Mouse (Mus musculus): ENCODE measurements around the gene Tespa1.
A peak's percentile ranks its signal among the peaks of the same experiment; 100 is the strongest.
"Not testable (repeated sequence)": the region's sequence is repeated elsewhere in the genome, so short reads cannot be mapped to it uniquely, and the experiment has no call there.

Tespa1 gene

DNA sequence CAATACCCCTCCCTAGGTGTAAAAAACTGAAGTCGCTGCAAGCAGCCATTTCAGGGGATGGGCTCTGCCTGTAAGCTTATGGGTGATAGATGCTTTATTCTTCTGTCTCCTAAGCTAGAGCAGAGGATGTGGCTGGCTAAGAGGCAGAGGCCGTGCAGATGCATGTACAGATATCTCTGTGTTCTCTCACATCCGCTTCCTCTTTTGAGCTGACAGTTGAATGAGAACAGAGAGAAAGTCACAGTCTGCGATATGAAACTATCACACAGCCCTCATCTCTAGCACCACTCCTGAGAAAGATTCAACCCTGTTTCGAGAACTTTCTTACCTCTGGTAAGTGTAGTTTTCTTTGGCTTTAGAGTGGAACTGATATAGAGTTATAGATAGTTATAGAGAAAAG is at the start of gene Tespa1:
TSS of gene Tespa1 (plus strand) at position 234 of the 400 bp plus-strand sequence.
- DNase-seq = peak; percentile 66

DNA sequence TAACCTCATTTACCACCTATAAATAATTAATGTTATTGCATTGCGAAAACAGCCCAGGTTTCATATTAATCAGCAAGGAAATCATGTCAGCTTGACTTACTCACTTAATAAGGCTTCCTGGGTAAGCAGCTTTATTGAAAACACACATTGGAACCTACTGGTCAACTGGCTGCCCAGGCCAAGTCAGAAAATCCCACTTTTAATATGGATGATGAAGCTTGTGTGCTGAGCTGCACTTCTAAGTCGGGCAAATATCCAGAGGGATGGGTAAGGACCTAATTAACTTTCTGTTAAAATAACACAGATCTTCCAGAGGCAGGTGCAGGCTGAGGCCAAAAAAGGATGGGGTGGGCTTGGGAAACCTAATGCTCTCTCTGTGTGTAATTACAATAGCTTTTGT is 46.9 kb upstream of the Tespa1 start:
- DNase-seq = no peak

DNA sequence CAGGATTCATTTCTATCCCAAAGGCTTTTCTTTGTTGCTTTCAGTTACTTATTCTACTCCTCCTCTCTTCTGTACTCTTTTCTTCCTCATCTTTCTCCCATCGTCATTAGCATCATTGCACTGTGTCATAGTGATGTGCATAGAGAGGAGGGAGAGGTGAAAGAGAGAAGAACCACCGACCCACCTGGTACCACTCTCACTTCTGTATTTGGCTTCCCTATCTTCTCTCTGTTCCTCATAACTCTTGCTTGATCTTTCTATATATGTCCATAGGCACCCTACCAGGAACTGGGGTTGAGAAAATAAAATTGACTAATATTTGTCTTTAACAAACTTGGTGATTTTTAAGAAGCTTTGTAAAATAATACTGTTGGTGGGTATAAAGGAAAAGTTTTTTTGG is 46.2 kb upstream of the Tespa1 start:
- DNase-seq = no peak

DNA sequence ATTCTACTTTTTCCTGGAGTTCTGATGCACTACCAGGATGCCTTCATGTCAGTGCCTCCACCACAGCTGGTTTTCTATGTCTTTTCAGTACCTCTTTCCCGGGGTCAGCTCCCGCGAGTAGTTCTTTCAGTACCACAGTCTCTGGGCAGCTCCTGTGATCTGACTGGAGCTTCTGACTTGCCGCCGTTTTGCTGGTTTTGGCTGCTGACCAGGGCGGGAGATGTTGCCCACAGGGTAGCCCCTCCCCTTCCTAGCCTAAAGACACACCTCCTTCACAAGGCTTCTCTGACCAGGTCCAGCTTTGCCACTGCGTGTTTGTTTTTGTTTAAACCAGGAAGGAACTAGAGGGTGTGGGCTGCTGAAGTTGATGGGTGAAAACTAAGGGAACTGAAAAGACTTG is 42.6 kb upstream of the Tespa1 start, which contains the start of gene Neurod4:
TSS of gene Neurod4 (minus strand) at position 175 of the 400 bp plus-strand sequence.
- no peak for DNase-seq

DNA sequence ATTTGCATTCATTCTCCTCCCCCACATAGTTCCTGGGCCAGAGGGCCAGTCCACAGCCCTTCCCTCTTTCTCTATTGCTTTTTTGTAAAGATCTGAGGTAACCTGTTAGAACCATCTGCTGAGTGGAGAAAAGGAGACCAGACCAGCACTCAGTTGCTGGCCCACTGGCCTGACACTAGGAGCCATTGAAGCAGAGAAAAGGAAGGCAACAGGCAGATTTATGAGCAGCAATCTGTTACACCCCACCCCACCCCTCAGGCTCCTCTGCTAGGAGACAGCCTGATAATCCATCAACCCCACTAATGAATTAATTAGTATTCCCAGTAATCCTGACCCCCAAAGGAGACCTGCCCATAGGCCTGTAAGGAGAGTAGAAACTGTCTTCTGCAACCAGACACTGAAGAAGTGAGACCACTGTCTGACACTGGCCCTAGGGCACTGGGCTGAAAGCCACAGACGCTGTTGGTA is 40.7 kb upstream of the Tespa1 start:
- DNase-seq = no peak

DNA sequence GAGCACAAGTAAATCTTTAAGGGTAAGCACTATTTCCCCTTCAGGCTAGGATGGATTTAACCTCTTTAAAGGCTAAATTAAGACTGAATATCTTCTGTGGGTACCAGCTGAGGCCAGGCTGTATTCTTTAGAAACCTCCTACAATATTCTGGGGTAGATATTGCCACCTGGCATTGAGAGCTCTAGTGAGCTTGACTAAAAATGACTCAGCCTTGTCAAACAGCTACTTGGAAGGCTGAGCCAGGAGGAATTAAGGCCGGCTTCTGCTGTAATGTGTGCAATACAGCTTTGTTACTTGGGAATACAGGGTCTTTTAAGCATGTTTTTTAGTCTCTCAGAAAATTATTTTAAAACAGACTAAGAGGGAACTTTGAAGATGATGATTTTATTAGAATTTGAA is 35.5 kb upstream of the Tespa1 start:
- no peak for DNase-seq

DNA sequence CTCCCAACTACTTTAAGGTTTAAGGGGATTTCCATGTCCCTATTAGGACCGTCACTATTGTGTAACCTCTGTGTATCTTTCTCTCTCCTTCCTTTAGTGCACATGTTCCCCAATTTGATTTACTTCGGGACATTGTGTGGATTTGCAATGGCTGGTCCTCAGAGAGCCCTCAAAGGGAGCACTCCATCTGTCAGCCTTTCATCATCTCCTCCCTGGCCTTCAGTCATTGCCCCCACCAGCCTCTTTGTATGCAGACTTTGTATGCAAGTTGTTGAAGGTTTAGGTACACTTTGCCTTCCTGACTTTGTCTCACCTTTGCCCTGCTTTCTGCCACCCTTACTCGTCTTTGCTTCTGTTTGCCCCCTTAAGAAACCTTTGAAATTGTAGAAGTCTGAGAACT is 34.7 kb upstream of the Tespa1 start:
- DNase-seq = no peak

DNA sequence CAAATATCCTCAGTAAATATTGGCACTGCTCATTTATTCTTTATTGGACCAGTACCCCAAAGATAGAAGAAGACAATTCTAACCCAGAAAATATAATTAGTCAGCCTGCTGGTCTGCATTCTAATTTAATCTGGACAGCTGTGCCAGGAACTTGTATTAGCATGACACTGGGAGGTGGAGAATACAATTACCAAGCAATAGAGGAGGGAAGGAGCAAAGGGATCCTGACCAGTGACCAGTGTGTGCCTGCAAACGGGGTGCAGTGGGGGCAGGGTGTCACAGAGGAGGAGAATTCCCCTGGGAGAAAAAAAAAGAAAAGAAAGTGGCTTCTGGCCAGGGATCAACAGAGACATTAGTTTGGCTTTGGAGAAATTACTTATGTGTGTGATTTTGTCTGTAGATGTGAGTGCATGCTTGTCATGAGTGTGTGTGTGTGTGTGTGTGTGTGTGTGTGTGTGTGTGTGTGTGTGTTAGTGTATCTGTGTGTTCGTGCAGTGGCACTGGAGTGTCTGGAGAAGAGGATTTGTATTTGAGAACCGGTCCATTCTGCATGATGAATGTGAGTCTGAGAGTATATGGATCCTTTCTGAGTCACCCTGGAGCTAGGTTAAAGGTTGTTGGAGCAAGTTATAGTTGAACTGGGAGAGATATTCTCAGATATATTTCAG is 28.8 kb upstream of the Tespa1 start:
- no peak for DNase-seq

DNA sequence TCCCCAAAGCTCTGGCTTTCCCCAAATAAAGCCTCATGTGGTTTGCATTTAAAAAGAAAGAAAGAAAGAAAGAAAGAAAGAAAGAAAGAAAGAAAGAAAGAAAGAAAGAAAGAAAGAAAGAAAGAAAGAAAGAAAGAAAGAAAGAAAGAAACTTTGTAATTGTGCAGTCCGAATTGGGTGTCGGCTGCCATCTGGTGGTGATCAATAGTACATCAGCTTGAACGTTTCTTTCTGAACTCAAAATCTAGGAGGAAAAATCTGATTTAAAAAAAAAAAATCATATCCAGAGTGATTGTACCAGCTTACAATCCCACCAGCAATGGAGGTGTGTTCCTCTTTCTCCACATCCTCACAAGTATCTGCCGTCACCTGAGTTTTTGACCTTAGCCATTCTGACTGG is 23.9 kb upstream of the Tespa1 start:
- DNase-seq = peak; percentile 45

DNA sequence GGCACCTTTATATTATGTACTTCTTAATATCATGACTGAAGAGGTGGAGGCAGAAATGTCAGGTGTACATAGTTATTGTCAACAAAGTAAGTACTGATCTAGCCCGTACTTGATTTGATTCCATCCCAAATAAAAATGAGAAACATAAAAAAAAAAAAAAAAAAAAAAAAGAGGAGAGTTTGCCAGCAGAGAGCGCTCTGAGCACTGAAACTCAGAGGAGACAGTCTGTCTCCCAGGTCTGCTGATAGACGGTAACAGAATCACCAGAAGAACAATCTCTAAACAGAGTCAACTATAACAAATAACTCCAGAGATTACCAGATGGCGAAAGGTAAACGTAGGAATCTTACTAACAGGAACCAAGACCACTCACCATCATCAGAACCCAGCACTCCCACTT is 18.5 kb upstream of the Tespa1 start:
- not testable (repeated sequence) for DNase-seq

DNA sequence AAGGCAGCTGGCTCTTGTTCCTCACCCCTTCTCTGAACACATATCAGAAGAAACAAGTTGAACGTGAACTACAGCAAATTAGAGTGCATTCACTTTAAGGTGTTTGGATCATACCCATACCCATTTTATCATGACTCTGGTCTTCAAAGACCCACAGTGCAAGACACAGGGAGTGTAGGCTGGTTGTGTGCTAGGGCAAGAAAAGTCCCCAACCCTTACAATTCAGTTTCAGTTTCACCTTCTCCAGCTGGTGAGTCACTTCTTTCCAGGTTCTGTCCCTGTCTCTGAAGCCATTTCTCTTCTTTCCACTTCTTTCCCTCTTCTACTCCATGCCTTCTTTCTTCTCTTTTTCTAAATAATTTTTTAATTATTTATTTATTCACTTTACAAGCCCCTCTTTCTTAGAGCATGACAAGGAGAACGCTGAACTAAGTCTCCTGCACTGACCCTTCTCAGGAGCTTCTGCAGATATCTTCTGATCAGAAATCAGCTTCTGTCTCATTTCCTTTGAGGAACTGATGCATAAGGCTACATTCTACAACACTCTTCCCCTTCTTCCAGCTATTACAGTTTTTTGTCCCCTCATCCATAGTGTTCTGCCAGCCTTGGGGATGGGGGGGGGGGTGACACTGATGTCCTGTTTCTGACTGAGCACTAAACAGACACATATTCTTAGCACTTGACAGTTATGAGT is 11.0 kb upstream of the Tespa1 start:
- DNase-seq = no peak

DNA sequence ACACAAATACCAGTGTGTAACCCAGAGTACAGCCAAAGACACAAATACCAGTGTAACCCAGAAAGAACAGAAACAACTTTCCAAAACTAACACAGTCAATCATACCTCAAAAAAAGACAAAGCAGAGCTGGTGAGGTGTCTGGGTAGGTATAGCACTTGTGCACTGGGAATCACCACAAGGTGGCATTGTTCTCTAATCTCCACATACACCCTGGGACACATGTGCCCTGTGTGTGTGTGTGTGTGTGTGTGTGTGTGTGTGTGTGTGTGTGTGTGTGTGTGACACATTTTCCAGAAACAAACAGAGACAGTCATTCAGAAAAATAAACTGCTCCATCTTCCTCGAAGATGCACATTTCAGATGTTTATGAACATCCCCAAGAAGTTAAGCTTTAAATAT is 9.1 kb upstream of the Tespa1 start:
- peak; percentile 72 for DNase-seq

DNA sequence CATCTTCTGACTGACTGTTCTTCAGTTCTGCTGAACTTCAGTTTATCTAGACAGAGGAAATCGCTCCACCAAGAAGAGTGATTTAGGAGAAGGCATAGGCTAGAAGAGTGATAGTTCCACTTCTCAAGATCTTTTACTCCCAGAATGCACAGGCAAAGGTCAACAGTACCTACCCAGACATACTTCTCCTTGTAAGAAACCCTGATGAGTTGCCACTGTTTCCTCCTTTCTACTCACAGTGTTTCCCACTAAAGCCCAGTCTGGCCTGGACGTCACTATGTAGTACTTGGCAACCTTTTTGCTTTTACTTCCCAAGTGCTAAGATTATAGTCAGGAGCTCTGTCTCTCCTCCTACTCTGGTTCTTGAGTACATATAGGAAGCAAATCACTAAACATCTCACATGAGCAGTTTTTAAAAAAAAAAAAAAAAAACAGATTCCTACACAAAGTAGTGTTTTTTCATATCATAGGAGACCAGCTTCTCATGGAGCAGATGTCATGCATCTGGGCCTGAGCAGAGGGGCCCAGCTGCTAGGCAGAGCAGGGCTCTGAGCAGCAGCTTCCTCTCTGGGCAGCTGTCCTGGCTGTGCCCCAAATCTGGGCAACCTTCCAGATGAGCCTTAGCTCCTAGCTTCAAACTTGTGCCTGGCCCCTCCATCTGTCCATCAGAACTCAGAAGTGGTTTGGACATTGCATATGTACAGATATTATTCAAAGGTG is 8.4 kb upstream of the Tespa1 start:
- DNase-seq = no peak

DNA sequence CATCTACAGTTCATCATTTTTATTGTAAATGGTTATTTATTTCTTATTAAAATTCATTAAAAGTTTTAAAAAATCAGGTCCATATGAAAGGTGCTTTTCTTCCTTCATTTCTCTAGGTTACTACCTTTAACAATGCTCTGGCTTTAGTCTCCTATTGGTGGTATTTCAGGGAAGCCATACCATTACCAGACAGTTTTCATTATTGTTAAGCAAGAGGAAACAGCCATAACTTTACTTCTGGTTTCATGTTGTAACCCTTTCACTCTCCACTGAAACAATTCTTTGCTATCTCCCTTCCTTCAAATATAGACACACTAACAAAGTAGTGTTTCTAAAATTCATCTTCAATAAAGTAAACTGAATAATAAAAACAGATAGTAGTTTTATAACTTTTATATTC is 6.8 kb upstream of the Tespa1 start:
- no peak for DNase-seq

DNA sequence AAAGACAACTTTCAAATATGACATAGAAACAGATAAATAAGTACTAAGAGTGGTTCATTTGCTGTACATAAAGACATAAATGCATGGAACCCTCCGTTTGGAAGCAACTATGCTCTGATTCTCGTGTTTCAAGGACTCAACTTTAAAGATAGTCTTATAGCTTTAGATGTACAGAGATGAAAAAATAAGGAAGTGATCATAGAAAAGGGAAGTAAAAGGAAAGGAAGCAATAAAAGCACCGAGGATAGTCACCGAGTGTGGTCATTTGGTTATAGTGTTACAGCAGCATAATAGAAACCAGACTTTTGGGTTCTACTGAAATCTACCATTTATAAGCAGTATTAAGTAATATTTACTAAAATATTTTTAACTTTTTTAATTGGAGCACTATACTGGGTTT is 4.0 kb upstream of the Tespa1 start:
- no peak for DNase-seq

DNA sequence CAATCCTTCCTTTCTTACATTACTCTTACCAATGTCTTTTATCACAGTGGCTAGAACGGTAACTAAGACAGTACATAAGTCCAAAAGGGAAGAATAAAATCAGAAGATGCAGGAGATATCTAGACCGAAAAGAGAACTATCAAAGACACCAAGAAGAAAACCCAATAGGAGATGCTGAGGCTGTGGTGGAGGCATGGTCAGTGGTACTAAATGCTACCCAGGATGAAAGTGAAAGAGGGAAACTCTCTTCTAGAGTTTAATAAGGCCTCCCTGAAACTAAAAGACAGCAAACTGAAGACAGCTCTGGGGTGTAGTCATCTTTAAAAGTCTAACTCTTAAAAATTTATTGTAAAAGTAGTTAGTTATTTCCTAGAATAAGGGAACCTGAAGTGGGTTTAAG is 2.0 kb upstream of the Tespa1 start:
- DNase-seq = no peak

DNA sequence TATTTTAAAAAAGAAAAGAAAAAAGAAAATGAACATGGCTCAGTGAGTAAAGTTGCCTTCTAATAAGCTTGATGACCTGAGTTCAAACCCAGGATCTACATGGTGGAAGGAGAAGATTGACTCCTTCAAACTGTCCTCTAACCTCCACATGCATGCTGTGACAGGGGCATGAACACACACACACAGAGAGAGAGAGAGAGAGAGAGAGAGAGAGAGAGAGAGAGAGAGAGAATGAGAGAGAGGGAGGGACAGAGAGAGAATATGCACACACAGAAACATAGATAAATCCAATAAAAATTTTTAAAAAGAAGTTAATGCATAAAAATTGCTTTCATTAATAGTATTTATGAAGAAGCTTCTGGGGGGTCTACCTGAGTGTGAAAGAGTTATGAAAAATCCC is 608 bp upstream of the Tespa1 start:
- no peak for DNase-seq

DNA sequence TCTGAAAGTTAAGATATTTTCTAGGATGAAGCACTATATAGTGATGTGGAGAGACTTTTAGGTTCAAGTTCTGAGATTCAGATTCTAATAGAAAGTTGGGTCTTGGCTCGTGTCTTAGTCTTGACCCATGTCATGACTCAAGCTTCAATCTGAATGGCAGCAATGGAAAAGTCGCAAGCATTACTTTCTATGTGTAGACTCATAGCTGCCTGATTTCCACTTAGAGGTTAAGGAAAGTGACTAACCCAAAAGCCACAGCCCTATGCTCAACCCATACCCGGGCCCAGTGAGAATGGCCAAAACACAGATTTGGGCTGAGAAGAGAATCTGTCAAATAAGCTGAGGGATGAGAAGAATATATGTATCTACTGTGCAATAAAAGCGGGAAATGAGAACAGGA is 1.6 kb downstream of the Tespa1 start:
- no peak for DNase-seq

DNA sequence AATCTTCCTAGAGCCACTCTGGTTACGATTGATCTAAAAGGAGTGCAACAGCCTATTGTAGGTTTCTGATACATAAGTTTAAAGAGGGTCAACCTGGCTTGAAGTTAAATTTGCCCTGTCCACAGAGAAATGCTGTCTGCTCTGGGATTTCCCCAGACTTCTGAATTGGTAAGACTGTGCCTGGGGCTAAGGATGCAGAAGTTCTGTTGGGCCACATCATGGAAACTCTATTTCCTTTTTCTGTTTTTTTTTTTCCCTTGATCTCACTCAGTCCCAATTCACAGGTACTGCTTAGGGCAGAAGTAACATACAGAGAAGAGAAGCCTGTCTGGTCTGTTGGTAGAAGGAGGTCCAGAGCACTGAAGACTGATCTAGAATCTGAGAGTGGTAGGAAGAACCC is 8.0 kb downstream of the Tespa1 start:
- no peak for DNase-seq

DNA sequence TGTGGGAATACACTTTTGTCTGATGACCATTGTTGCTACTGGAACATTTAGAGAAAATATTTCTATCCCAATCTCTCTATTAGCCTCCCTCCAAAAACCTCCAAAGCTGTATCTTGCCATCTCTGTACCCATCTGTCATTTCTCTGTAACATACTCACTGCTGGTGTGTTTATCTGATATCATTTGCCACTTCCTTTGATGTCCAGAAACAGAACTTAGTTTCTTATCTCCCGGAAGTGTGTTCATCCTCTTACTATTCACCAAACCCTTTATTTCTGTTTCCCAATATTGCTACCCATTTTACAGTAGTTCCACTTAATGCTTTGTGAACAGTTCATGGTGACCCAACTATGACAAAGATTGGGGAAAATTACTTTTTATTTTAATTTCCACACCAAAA is 13.7 kb downstream of the Tespa1 start:
- no peak for DNase-seq

DNA sequence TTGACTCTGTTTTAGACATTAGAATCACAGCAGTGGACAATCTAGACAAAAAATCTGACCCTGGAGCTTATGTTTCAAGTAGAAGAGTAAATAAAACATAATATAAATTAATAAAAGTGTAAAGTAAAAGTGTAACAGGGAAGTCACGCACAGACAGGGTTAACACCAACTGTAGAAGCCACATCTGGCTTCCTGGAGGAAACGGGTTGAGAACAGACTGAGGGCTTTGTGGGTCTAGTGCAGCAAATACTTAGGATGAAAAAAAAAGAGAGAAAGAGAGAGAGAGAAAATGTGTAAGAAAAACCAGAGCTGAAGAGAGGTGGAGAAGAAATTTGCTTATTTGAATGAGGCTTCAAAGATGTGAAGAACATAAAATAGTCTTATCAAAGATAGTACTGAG is 14.9 kb downstream of the Tespa1 start:
- DNase-seq = no peak

DNA sequence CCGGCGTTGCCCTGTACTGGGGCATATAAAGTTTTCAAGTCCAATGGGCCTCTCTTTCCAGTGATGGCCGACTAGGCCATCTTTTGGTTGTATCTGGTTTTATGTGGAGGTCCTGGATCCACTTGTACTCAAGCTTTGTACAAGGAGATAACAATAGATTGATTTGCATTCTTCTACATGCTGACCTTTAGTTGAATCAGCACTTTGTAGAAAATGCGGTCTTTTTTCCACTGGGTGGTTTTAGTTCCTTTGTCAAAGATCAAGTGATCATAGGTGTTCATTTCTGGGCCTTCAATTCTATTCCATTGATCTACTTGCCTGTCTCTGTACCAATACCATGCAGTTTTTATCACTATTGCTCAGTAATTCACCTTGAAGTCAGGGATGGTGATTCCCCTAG is 17.4 kb downstream of the Tespa1 start:
- not testable (repeated sequence) for DNase-seq

DNA sequence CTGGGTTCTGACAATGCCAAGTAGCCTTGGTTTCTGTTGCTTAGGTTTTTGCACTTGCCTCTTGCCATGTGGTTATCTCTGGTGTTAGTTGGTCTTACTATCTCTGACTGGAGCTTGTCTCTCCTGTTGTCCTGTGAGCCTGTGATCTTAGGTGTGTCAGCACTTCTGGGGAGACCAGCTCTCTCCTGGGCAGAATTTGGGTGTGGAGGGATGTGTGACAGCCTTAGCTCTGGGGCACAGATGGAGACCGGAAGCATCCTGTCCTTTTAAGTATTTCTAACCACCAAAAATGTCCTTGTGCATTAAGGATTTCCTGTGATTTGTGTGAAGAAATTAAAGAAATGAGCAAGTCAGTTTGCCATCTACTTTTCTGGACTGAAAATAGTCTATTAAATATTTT is 21.4 kb downstream of the Tespa1 start:
- peak; percentile 23 for DNase-seq

All from thymus, postnatal 4 days (tissue).